Mouse (Mus musculus): ENCODE measurements at regions not wholly inside any gene's neighbourhood (a gene's known extent, or its start where the extent isn't known, plus 50 kb on each side); places are given as distances from the start of the nearest gene placed in this dataset.

- DNase-seq: no peak
Observed at GRCm38 (mm10) chr15:68635633-68636032, 2134.9 kb upstream of the Lrrc6 start.

- DNase-seq: no peak
Observed at GRCm38 (mm10) chr15:68626976-68627375, 2126.3 kb upstream of the Lrrc6 start.

GRCm38 (mm10) chr15:68624831-68625230 lies 2124.1 kb upstream of the Lrrc6 start:
- no peak for DNase-seq

- no peak for DNase-seq
Observed at GRCm38 (mm10) chr15:68620417-68621214, 2119.9 kb upstream of the Lrrc6 start.

- DNase-seq: peak; percentile 71 to 86
Observed at GRCm38 (mm10) chr15:68606110-68606791, 2105.5 kb upstream of the Lrrc6 start.

- DNase-seq: no peak
Observed at GRCm38 (mm10) chr15:68605478-68605877, 2104.8 kb upstream of the Lrrc6 start.

GRCm38 (mm10) chr15:68582177-68582576 lies 2081.5 kb upstream of the Lrrc6 start:
- no peak for DNase-seq

GRCm38 (mm10) chr15:68579486-68579885 lies 2078.8 kb upstream of the Lrrc6 start:
- DNase-seq: no peak

GRCm38 (mm10) chr15:68560654-68561053 lies 2059.9 kb upstream of the Lrrc6 start:
- peak; percentile 19 to 31 for DNase-seq

- DNase-seq: no peak
Observed at GRCm38 (mm10) chr15:68556133-68556532, 2055.4 kb upstream of the Lrrc6 start.

- DNase-seq: no peak
Observed at GRCm38 (mm10) chr15:68536055-68536325, 2035.3 kb upstream of the Lrrc6 start.

GRCm38 (mm10) chr15:68535297-68536054 lies 2034.8 kb upstream of the Lrrc6 start:
- DNase-seq: no peak

GRCm38 (mm10) chr15:68520759-68521158 lies 2020.0 kb upstream of the Lrrc6 start:
- DNase-seq: no peak

GRCm38 (mm10) chr15:68512431-68512830 lies 2011.7 kb upstream of the Lrrc6 start:
- peak; percentile 54 to 68 for DNase-seq

GRCm38 (mm10) chr15:68508190-68508589 lies 2007.5 kb upstream of the Lrrc6 start:
- no peak for DNase-seq

- no peak for DNase-seq
Observed at GRCm38 (mm10) chr15:68506093-68506492, 2005.4 kb upstream of the Lrrc6 start.

- peak; percentile 20 to 42 for DNase-seq
Observed at GRCm38 (mm10) chr15:68496438-68496837, 1995.7 kb upstream of the Lrrc6 start.

GRCm38 (mm10) chr15:68484789-68485188 lies 1984.1 kb upstream of the Lrrc6 start:
- no peak for DNase-seq

GRCm38 (mm10) chr15:68477745-68478144 lies 1977.0 kb upstream of the Lrrc6 start:
- DNase-seq: peak; percentile 38 to 55

GRCm38 (mm10) chr15:68471928-68472327 lies 1971.2 kb upstream of the Lrrc6 start:
- DNase-seq: no peak

GRCm38 (mm10) chr15:68462851-68463250 lies 1962.1 kb upstream of the Lrrc6 start:
- DNase-seq: peak in 1 of 2 experiments; percentile 9

GRCm38 (mm10) chr15:68457239-68457638 lies 1956.5 kb upstream of the Lrrc6 start:
- DNase-seq: no peak

- DNase-seq: no peak
Observed at GRCm38 (mm10) chr15:68451971-68452370, 1951.3 kb upstream of the Lrrc6 start.
